Mouse (Mus musculus): ENCODE measurements at regions not wholly inside any gene's neighbourhood (a gene's known extent, or its start where the extent isn't known, plus 50 kb on each side); places are given as distances from the start of the nearest gene placed in this dataset.

GRCm38 (mm10) chr16:66487194-66487944 is 672.3 kb downstream of the Vgll3 start:
- no peak for DNase-seq (ENCODE audit: extremely low spot score in 1 of 2, low spot score in 1 of 2)

DNA sequence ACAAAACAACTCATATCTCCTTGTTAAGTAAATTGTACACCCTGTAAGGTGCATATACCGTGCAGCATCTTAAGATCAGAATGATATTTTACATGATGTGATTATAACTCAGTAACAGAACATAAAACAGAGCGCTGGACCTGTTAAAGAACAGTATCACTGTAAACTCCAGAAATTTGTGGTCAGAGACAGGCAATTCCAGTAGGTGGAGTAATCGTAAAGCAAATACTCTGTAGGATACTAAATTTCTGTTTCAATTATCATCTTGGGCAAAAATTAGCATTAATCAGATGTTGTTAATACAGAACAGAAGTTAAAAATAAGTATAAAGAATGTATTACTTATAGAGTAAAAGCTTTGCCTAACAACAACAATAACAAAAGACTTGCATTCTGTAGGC is 680.5 kb downstream of the Vgll3 start:
- DNase-seq (ENCODE audit: extremely low spot score in 1 of 2, low spot score in 1 of 2), result peak in 1 of 2 experiments; percentile 39

Data from frontal cortex, adult 2 months (tissue).